Mouse (Mus musculus): ENCODE data around the gene Ephb1. TPM values are rescaled to one million over a fixed set of nuclear protein-coding genes. Genes with fewer than 3 reads are reported as not detected.

Gene Ephb1
- polyA plus RNA-seq, 1 experiment = 3.0 TPM

DNA sequence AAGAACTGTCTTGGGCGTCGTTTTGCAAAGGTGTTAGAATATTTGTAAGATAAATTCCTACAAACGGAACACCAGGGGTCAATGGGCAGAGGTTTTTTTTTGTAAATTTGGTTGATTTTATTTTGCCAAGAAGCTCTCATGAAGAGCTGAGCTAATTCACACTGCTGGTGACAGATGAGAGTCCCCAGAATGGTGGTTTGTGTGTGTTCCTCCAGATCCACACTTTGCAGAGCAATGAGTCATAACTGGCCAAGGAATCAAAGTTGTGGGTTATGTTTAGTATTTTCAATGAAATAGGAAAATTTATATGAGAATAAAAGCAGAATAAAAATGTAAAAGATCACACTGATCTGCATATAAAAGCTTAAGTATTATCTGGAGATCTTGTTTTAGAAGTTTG lies 60.9 kb downstream of the Ephb1 start:
- H3K27ac ChIP-seq (ENCODE audit: control insufficient read depth, insufficient read depth, low read depth, low read length) = no peak overlapping the region
- no peaks in the 10 kb centered on the region for H3K27me3 ChIP-seq (ENCODE audit: control insufficient read depth, insufficient read depth, low read length)
- TF ChIP-seq CTCF (IDR thresholded peaks at IDR 0.05; ENCODE audit: control insufficient read depth, insufficient read depth, insufficient replicate concordance, low read depth, low read length) = no peak
- no peak for TF ChIP-seq POLR2A (IDR thresholded peaks at IDR 0.05; ENCODE audit: control insufficient read depth, low read depth, low read length)
- H3K4me1 ChIP-seq (ENCODE audit: control insufficient read depth, insufficient read depth, low read length) = no peaks in the 10 kb centered on the region
- H3K36me3 ChIP-seq (ENCODE audit: control insufficient read depth, insufficient read depth, low read length) = no peaks in the 10 kb centered on the region
- no peak overlapping the region for H3K4me3 ChIP-seq (ENCODE audit: control insufficient read depth, low read depth, low read length)

GRCm38 (mm10) chr9:102291230-102291629 lies 63.3 kb downstream of the Ephb1 start:
- H3K27ac ChIP-seq (ENCODE audit: control insufficient read depth, insufficient read depth, low read depth, low read length) = no peak overlapping the region
- no peaks in the 10 kb centered on the region for H3K27me3 ChIP-seq (ENCODE audit: control insufficient read depth, insufficient read depth, low read length)
- TF ChIP-seq POLR2A (IDR thresholded peaks at IDR 0.05; ENCODE audit: control insufficient read depth, low read depth, low read length) (no peak), CTCF (IDR thresholded peaks at IDR 0.05; ENCODE audit: control insufficient read depth, insufficient read depth, insufficient replicate concordance, low read depth, low read length) (no peak)
- no peaks in the 10 kb centered on the region for H3K36me3 ChIP-seq (ENCODE audit: control insufficient read depth, insufficient read depth, low read length)
- no peaks in the 10 kb centered on the region for H3K4me1 ChIP-seq (ENCODE audit: control insufficient read depth, insufficient read depth, low read length)
- no peak overlapping the region for H3K4me3 ChIP-seq (ENCODE audit: control insufficient read depth, low read depth, low read length)

DNA sequence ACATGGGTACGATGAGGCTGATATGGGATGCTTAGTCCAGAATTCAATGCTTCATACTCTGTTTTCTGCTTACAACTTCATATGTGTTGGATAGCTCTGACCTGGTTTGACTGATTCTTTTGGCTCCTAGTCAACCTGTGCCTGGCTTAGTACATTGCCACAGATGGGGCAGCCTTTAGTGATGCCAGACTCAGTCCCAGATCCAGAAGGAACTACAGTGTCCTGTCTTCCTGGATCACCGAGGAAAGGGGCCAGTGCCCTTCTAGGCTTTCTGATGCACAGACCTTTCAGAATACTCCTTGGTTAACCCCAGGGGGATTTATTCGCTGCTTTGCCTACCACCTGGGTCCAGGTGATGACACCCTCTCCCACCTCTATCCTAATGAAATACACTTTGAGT lies 66.1 kb downstream of the Ephb1 start:
- H3K36me3 ChIP-seq (ENCODE audit: control insufficient read depth, insufficient read depth, low read length) = no peaks in the 10 kb centered on the region
- no peak overlapping the region for H3K4me3 ChIP-seq (ENCODE audit: control insufficient read depth, low read depth, low read length)
- H3K27ac ChIP-seq (ENCODE audit: control insufficient read depth, insufficient read depth, low read depth, low read length) = no peak overlapping the region
- no peak for TF ChIP-seq CTCF (IDR thresholded peaks at IDR 0.05; ENCODE audit: control insufficient read depth, insufficient read depth, insufficient replicate concordance, low read depth, low read length)
- TF ChIP-seq POLR2A (IDR thresholded peaks at IDR 0.05; ENCODE audit: control insufficient read depth, low read depth, low read length) = no peak
- no peaks in the 10 kb centered on the region for H3K27me3 ChIP-seq (ENCODE audit: control insufficient read depth, insufficient read depth, low read length)
- H3K4me1 ChIP-seq (ENCODE audit: control insufficient read depth, insufficient read depth, low read length) = no peaks in the 10 kb centered on the region

- TF ChIP-seq POLR2A (IDR thresholded peaks at IDR 0.05; ENCODE audit: control insufficient read depth, low read depth, low read length) = no peak
- TF ChIP-seq CTCF (IDR thresholded peaks at IDR 0.05; ENCODE audit: control insufficient read depth, insufficient read depth, insufficient replicate concordance, low read depth, low read length) = no peak
- Histone ChIP-seq H3K27me3 (ENCODE audit: control insufficient read depth, insufficient read depth, low read length) (no peaks in the 10 kb centered on the region), H3K27ac (ENCODE audit: control insufficient read depth, insufficient read depth, low read depth, low read length) (no peak overlapping the region), H3K36me3 (ENCODE audit: control insufficient read depth, insufficient read depth, low read length) (no peaks in the 10 kb centered on the region), H3K4me1 (ENCODE audit: control insufficient read depth, insufficient read depth, low read length) (peaks cover 5% of the 10 kb centered on the region; the same call in 1 of the 2 replicates), H3K4me3 (ENCODE audit: control insufficient read depth, low read depth, low read length) (no peak overlapping the region)
Measured at GRCm38 (mm10) chr9:102275931-102276330, 78.6 kb downstream of the Ephb1 start.

- H3K27ac ChIP-seq (ENCODE audit: control insufficient read depth, insufficient read depth, low read depth, low read length) = no peak overlapping the region
- TF ChIP-seq POLR2A (IDR thresholded peaks at IDR 0.05; ENCODE audit: control insufficient read depth, low read depth, low read length) (no peak), CTCF (IDR thresholded peaks at IDR 0.05; ENCODE audit: control insufficient read depth, insufficient read depth, insufficient replicate concordance, low read depth, low read length) (no peak)
- H3K4me1 ChIP-seq (ENCODE audit: control insufficient read depth, insufficient read depth, low read length) = peaks cover 5% of the 10 kb centered on the region; the same call in 1 of the 2 replicates
- H3K36me3 ChIP-seq (ENCODE audit: control insufficient read depth, insufficient read depth, low read length) = no peaks in the 10 kb centered on the region
- H3K27me3 ChIP-seq (ENCODE audit: control insufficient read depth, insufficient read depth, low read length) = no peaks in the 10 kb centered on the region
- H3K4me3 ChIP-seq (ENCODE audit: control insufficient read depth, low read depth, low read length) = peak overlapping the region; percentile 63
Measured at GRCm38 (mm10) chr9:102274016-102274415, 80.5 kb downstream of the Ephb1 start.

GRCm38 (mm10) chr9:102273469-102273808 lies 81.1 kb downstream of the Ephb1 start:
- Histone ChIP-seq H3K27ac (ENCODE audit: control insufficient read depth, insufficient read depth, low read depth, low read length) (no peak overlapping the region), H3K36me3 (ENCODE audit: control insufficient read depth, insufficient read depth, low read length) (no peaks in the 10 kb centered on the region), H3K4me1 (ENCODE audit: control insufficient read depth, insufficient read depth, low read length) (peaks cover 5% of the 10 kb centered on the region; the same call in 1 of the 2 replicates), H3K27me3 (ENCODE audit: control insufficient read depth, insufficient read depth, low read length) (no peaks in the 10 kb centered on the region), H3K4me3 (ENCODE audit: control insufficient read depth, low read depth, low read length) (peak overlapping the region; percentile 25)
- TF ChIP-seq CTCF (IDR thresholded peaks at IDR 0.05; ENCODE audit: control insufficient read depth, insufficient read depth, insufficient replicate concordance, low read depth, low read length) (no peak), POLR2A (IDR thresholded peaks at IDR 0.05; ENCODE audit: control insufficient read depth, low read depth, low read length) (no peak)

DNA sequence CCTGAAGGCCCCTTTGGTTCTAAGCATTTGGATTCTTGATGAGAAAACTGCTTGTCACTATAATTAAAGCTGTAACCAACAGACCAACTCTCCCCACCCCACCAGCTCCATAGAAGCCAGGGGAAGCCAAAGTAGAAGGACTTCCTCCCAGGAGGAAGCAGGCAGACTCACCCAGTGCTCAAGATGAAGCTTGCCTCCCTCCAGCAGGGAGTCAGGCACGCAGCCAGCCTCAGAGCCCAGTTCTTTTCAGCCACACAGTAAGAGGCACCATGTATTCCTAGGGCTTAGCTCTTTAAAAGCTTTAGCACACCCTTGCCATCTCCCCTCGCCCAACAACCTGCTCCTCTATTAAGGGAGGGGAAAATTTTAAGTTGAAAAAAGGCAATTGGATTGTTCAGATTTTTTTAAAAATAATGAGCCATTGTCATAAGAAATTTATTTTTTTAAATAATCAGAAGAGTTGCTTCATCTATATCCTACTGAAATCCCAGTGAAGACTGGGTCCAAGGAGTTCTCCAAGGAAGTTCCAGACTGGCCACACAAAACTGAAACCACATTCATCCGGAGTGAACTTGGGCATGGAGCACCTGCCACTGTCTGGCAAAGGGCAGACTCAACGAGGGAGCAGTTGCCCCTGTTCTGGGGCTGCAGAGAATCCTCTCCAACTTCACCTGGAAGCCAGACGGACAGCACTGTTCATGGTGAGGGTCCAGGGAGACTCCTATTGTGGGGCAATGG lies 81.6 kb downstream of the Ephb1 start:
- no peak for TF ChIP-seq POLR2A (IDR thresholded peaks at IDR 0.05; ENCODE audit: control insufficient read depth, low read depth, low read length)
- TF ChIP-seq CTCF (IDR thresholded peaks at IDR 0.05; ENCODE audit: control insufficient read depth, insufficient read depth, insufficient replicate concordance, low read depth, low read length) = no peak
- H3K36me3 ChIP-seq (ENCODE audit: control insufficient read depth, insufficient read depth, low read length) = no peaks in the 10 kb centered on the region
- peaks cover 9% of the 10 kb centered on the region; the same call in 1 of the 2 replicates for H3K4me1 ChIP-seq (ENCODE audit: control insufficient read depth, insufficient read depth, low read length)
- H3K4me3 ChIP-seq (ENCODE audit: control insufficient read depth, low read depth, low read length) = peak overlapping the region; percentile 25
- no peaks in the 10 kb centered on the region for H3K27me3 ChIP-seq (ENCODE audit: control insufficient read depth, insufficient read depth, low read length)
- no peak overlapping the region for H3K27ac ChIP-seq (ENCODE audit: control insufficient read depth, insufficient read depth, low read depth, low read length)
